Mouse (Mus musculus) heart, embryonic 12.5 days (tissue): ENCODE measurements at regions not wholly inside any gene's neighbourhood (a gene's known extent, or its start where the extent isn't known, plus 50 kb on each side); places are given as distances from the start of the nearest gene placed in this dataset.

Source experiments
- ATAC-seq: fragments of 200-750 bp; cut with Nextera tagmentation; 2 replicates; pipeline ENCODE4 v1.8.0; 2017; ENCODE audit warnings: moderate TSS enrichment, moderate library complexity; ENCODE audit not compliant: insufficient number of reproducible peaks, low FRiP score
- H3K27ac ChIP-seq: fragments of 300-500 bp; sonication (generic); 2 replicates; pipeline ENCODE4 v1.5.1; 2016; ENCODE audit warnings: mild to moderate bottlenecking, moderate library complexity; ENCODE audit not compliant: poor library complexity, severe bottlenecking
- H3K27me3 ChIP-seq: fragments of 300-500 bp; sonication (generic); replicated peaks from 2 replicates; pipeline ENCODE4 v1.6.1; 2016; ENCODE audit warnings: mild to moderate bottlenecking, moderate library complexity
- H3K36me3 ChIP-seq: fragments of 300-500 bp; sonication (generic); 2 replicates; pipeline ENCODE4 v1.6.1; 2016; ENCODE audit warnings: mild to moderate bottlenecking, moderate library complexity
- H3K4me1 ChIP-seq: fragments of 300-500 bp; sonication (generic); replicated peaks from 2 replicates; pipeline ENCODE4 v1.6.1; 2016; ENCODE audit warnings: mild to moderate bottlenecking
- H3K4me2 ChIP-seq: fragments of 300-500 bp; sonication (generic); 2 replicates; pipeline ENCODE4 v1.6.1; 2016; ENCODE audit warnings: mild to moderate bottlenecking, moderate library complexity
- H3K4me3 ChIP-seq: fragments of 300-500 bp; sonication (generic); 2 replicates; pipeline ENCODE4 v1.5.1; 2016; ENCODE audit warnings: mild to moderate bottlenecking
- H3K9ac ChIP-seq: fragments of 300-500 bp; sonication (generic); 2 replicates; pipeline ENCODE4 v1.6.1; 2016; ENCODE audit warnings: mild to moderate bottlenecking, moderate library complexity
- H3K9me3 ChIP-seq: fragments of 300-500 bp; sonication (generic); replicated peaks from 2 replicates; pipeline ENCODE4 v1.6.1; 2016; ENCODE audit warnings: mild to moderate bottlenecking, moderate library complexity
- WGBS: fragments of 180-500 bp; shearing (Covaris S2); methylation state at CpG from one replicate; pipeline ENCODE4 v1.1.7; 2016; 5-methylcytosine and 5-hydroxymethylcytosine counted together

GRCm38 (mm10) chrX:166977029-166977428, 232.1 kb downstream of the Tmsb4x start:
- Histone ChIP-seq H3K4me2 (no peak overlapping the region), H3K36me3 (no peaks in the 10 kb centered on the region), H3K27me3 (no peaks in the 10 kb centered on the region), H3K4me3 (no peak overlapping the region), H3K9me3 (no peaks in the 10 kb centered on the region), H3K4me1 (no peaks in the 10 kb centered on the region), H3K27ac (no peak overlapping the region), H3K9ac (no peak overlapping the region)
- ATAC-seq: no peak

GRCm38 (mm10) chrX:166971721-166972120, 237.4 kb downstream of the Tmsb4x start:
- Histone ChIP-seq H3K4me1 (no peaks in the 10 kb centered on the region; the same call in 1 of the 2 replicates), H3K9ac (no peak overlapping the region), H3K4me2 (no peak overlapping the region), H3K36me3 (no peaks in the 10 kb centered on the region), H3K4me3 (no peak overlapping the region), H3K27me3 (no peaks in the 10 kb centered on the region), H3K9me3 (no peaks in the 10 kb centered on the region), H3K27ac (peak overlapping the region; percentile 66; the same call in 1 of the 2 replicates)
- peak; percentile 77; the same call in 1 of the 2 replicates for ATAC-seq
- 15% methylated on average over 1 of the region's 1 CpGs for WGBS

- Histone ChIP-seq H3K4me2 (no peak overlapping the region), H3K4me3 (no peak overlapping the region), H3K36me3 (no peaks in the 10 kb centered on the region), H3K27me3 (no peaks in the 10 kb centered on the region), H3K4me1 (no peaks in the 10 kb centered on the region), H3K9me3 (no peaks in the 10 kb centered on the region), H3K9ac (no peak overlapping the region), H3K27ac (no peak overlapping the region)
- ATAC-seq: no peak
- 69% methylated on average over 7 of the region's 7 CpGs for WGBS
These were observed 244.2 kb downstream of the Tmsb4x start for GRCm38 (mm10) chrX:166964656-166965582.

- WGBS: 59% methylated on average over 14 of the region's 14 CpGs
- no peaks in the 10 kb centered on the region for H3K27me3 ChIP-seq
- H3K4me3 ChIP-seq: no peak overlapping the region
- no peaks in the 10 kb centered on the region for H3K4me1 ChIP-seq
- H3K4me2 ChIP-seq: no peak overlapping the region
- H3K9ac ChIP-seq: no peak overlapping the region
- no peaks in the 10 kb centered on the region for H3K9me3 ChIP-seq
- H3K36me3 ChIP-seq: no peaks in the 10 kb centered on the region
- no peak overlapping the region for H3K27ac ChIP-seq
- no peak for ATAC-seq
These were observed 256.5 kb downstream of the Tmsb4x start for GRCm38 (mm10) chrX:166952528-166953189.

GRCm38 (mm10) chrX:166951011-166951410, 258.1 kb downstream of the Tmsb4x start:
- Histone ChIP-seq H3K4me1 (no peaks in the 10 kb centered on the region), H3K9ac (no peak overlapping the region), H3K4me3 (no peak overlapping the region), H3K27ac (no peak overlapping the region), H3K4me2 (no peak overlapping the region), H3K36me3 (no peaks in the 10 kb centered on the region), H3K9me3 (no peaks in the 10 kb centered on the region), H3K27me3 (no peaks in the 10 kb centered on the region)
- ATAC-seq: no peak
- 78% methylated on average over 6 of the region's 6 CpGs for WGBS

- H3K4me2 ChIP-seq: no peak overlapping the region
- ATAC-seq: no peak
- no peaks in the 10 kb centered on the region for H3K36me3 ChIP-seq
- H3K27me3 ChIP-seq: no peaks in the 10 kb centered on the region
- H3K9me3 ChIP-seq: no peaks in the 10 kb centered on the region
- no peak overlapping the region for H3K27ac ChIP-seq
- H3K4me1 ChIP-seq: no peaks in the 10 kb centered on the region
- no peak overlapping the region for H3K9ac ChIP-seq
- WGBS: 77% methylated on average over 1 of the region's 1 CpGs
- no peak overlapping the region for H3K4me3 ChIP-seq
These were observed 263.2 kb downstream of the Tmsb4x start for GRCm38 (mm10) chrX:166945915-166946314.

- H3K36me3 ChIP-seq: no peaks in the 10 kb centered on the region
- H3K4me3 ChIP-seq: no peak overlapping the region
- no peaks in the 10 kb centered on the region for H3K4me1 ChIP-seq
- no peak overlapping the region for H3K4me2 ChIP-seq
- H3K9me3 ChIP-seq: no peaks in the 10 kb centered on the region
- 61% methylated on average over 1 of the region's 1 CpGs for WGBS
- H3K9ac ChIP-seq: no peak overlapping the region
- ATAC-seq: no peak
- no peaks in the 10 kb centered on the region for H3K27me3 ChIP-seq
- H3K27ac ChIP-seq: no peak overlapping the region
These were observed 263.6 kb downstream of the Tmsb4x start for GRCm38 (mm10) chrX:166945476-166945875.

- no peaks in the 10 kb centered on the region for H3K27me3 ChIP-seq
- no peak overlapping the region for H3K27ac ChIP-seq
- no peaks in the 10 kb centered on the region for H3K9me3 ChIP-seq
- H3K4me3 ChIP-seq: no peak overlapping the region
- no peak for ATAC-seq
- H3K4me2 ChIP-seq: no peak overlapping the region
- no peak overlapping the region for H3K9ac ChIP-seq
- H3K4me1 ChIP-seq: 0 out of 2 replicates have a peak, but pooled peaks cover 4% of the 10 kb centered on the region
- no peaks in the 10 kb centered on the region for H3K36me3 ChIP-seq
- 45% methylated on average over 2 of the region's 2 CpGs for WGBS
These were observed 275.3 kb downstream of the Tmsb4x start for GRCm38 (mm10) chrX:166933766-166934165.

GRCm38 (mm10) chrX:166932472-166932871, 276.6 kb downstream of the Tmsb4x start:
- H3K4me3 ChIP-seq: no peak overlapping the region
- no peak for ATAC-seq
- 0 out of 2 replicates have a peak, but pooled peaks cover 4% of the 10 kb centered on the region for H3K4me1 ChIP-seq
- no peak overlapping the region for H3K27ac ChIP-seq
- no peaks in the 10 kb centered on the region for H3K36me3 ChIP-seq
- no peaks in the 10 kb centered on the region for H3K9me3 ChIP-seq
- H3K4me2 ChIP-seq: no peak overlapping the region
- H3K9ac ChIP-seq: no peak overlapping the region
- H3K27me3 ChIP-seq: no peaks in the 10 kb centered on the region

GRCm38 (mm10) chrX:166931048-166931447, 278.1 kb downstream of the Tmsb4x start:
- ATAC-seq: peak; percentile 73; the same call in 1 of the 2 replicates
- Histone ChIP-seq H3K4me1 (0 out of 2 replicates have a peak, but pooled peaks cover 4% of the 10 kb centered on the region), H3K4me2 (no peak overlapping the region), H3K9me3 (no peaks in the 10 kb centered on the region), H3K36me3 (no peaks in the 10 kb centered on the region), H3K27ac (peak overlapping the region; percentile 30; the same call in 1 of the 2 replicates), H3K27me3 (no peaks in the 10 kb centered on the region), H3K9ac (no peak overlapping the region), H3K4me3 (no peak overlapping the region)
- 34% methylated on average over 4 of the region's 4 CpGs for WGBS

GRCm38 (mm10) chrX:166929716-166930420, 279.2 kb downstream of the Tmsb4x start:
- Histone ChIP-seq H3K9ac (no peak overlapping the region), H3K9me3 (no peaks in the 10 kb centered on the region), H3K36me3 (no peaks in the 10 kb centered on the region), H3K4me1 (0 out of 2 replicates have a peak, but pooled peaks cover 4% of the 10 kb centered on the region), H3K4me2 (no peak overlapping the region), H3K4me3 (no peak overlapping the region), H3K27me3 (no peaks in the 10 kb centered on the region), H3K27ac (no peak overlapping the region)
- WGBS: 57% methylated on average over 6 of the region's 6 CpGs
- ATAC-seq: no peak
